Mouse (Mus musculus) bone marrow, adult 2 months (tissue): ENCODE measurements at regions not wholly inside any gene's neighbourhood (a gene's known extent, or its start where the extent isn't known, plus 50 kb on each side); places are given as distances from the start of the nearest gene placed in this dataset.

Experiments
- CTCF ChIP-seq: fragments of 200-500 bp; IDR thresholded peaks from 2 replicates; pipeline ENCODE4 v1.5.1; 2011; ENCODE audit warnings: low read length, control low read depth; ENCODE audit not compliant: control insufficient read depth, insufficient read depth
- POLR2A ChIP-seq: fragments of 200-500 bp; IDR thresholded peaks from 2 replicates; pipeline ENCODE4 v1.6.1; 2011; ENCODE audit warnings: low read depth, mild to moderate bottlenecking, control low read depth, low read length, borderline replicate concordance; ENCODE audit not compliant: control insufficient read depth

GRCm38 (mm10) chr1:71904376-71904948 is 251.5 kb upstream of the Fn1 start:
- TF ChIP-seq CTCF (no peak), POLR2A (no peak)
